8 mouse cellular contexts compared by ENCODE assay signal in the genomic region with DNA sequence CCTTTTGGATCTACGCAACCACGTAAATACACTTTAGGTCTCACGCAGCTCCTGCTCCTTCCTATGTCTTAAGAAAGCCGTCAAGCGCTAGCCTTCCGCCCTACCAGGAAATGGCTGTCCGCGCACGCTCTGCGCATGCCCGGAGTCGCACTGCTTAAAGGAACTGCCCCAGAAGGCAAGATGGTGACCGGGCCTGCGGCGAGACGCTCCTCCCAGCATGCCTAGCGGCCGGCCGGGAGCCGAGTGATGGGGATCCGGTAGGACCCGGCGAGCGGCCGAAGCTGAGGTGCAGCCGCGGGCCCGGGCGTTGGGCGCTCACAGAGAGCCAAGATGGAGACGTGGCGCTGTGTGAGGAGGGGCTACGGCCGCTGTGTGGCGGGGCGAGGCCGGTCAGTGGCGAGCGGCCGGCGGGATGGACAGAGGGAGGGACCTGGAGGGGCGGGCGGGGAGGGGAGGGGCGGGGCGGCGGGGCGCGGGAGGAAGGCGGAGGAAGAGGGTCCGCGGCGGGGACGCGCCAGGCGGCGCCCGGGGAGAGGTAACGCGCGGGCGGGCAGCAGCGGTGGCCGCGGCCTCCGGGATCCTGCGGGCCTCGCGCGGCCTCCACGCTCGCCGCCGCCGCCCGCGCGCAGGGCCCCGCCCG. TPM values are rescaled to one million over a fixed set of nuclear protein-coding genes. Genes with fewer than 3 reads are reported as not detected.
DNase-seq lines count a peak whose midpoint lies in the region; ATAC-seq lines count a peak whose summit lies in the region.

No protein-coding gene starts in this region.

- peaks cover 12% of the 10 kb centered on the region for H3K4me1 ChIP-seq in hindbrain, embryonic 16.5 days (ENCODE audit: control insufficient read depth, insufficient read depth, low read depth, low read length)

- peak; percentile 91 for DNase-seq in WW6 (ENCODE audit: low read depth, low spot score)
- DNase-seq in cerebellum, postnatal 4 days (ENCODE audit: low spot score in 2 of 2): peak; percentile 87 to 95
- peak; percentile 97 for DNase-seq in gastrocnemius, adult 18-20 months (ENCODE audit: low spot score)
- peak; percentile 98 for DNase-seq in left cerebral cortex, adult 18-20 months (ENCODE audit: low spot score in 2 of 2)
- peak; percentile 99 for DNase-seq in right cerebral cortex, adult 18-20 months
- DNase-seq in urinary bladder, postnatal 10 days (ENCODE audit: low spot score): peak; percentile 90

- WGBS in hindbrain, embryonic 16.5 days: under 1% methylated on average over 48 of the region's 79 CpGs
- WGBS in macrophage (ENCODE audit: missing documents): under 1% methylated on average over 48 of the region's 79 CpGs

- H3K4me2 ChIP-seq in hindbrain, embryonic 16.5 days (ENCODE audit: low read length): peak overlapping the region; percentile 75

- H3K27me3 ChIP-seq in hindbrain, embryonic 16.5 days (replicated peaks; ENCODE audit: control insufficient read depth, insufficient read depth, low read length): no peaks in the 10 kb centered on the region

- H3K9me3 ChIP-seq in hindbrain, embryonic 16.5 days (ENCODE audit: control insufficient read depth, low read length): no peaks in the 10 kb centered on the region

- H3K4me3 ChIP-seq in hindbrain, embryonic 16.5 days (ENCODE audit: low read length): peak overlapping the region; percentile 73
- H3K4me3 ChIP-seq in macrophage (ENCODE audit: inconsistent target): peak overlapping the region; percentile 78

- peak overlapping the region; percentile 93 for H3K9ac ChIP-seq in hindbrain, embryonic 16.5 days (ENCODE audit: low read depth, low read length)

- peaks cover 35% of the 10 kb centered on the region for H3K79me2 ChIP-seq in macrophage (ENCODE audit: inconsistent target)

- no peaks in the 10 kb centered on the region for H3K36me3 ChIP-seq in hindbrain, embryonic 16.5 days (ENCODE audit: control insufficient read depth, insufficient read depth, low read length)
- H3K36me3 ChIP-seq in macrophage (ENCODE audit: inconsistent target): no peaks in the 10 kb centered on the region; the same call in 1 of the 2 replicates

- H3K27ac ChIP-seq in hindbrain, embryonic 16.5 days (ENCODE audit: low read depth, low read length): peak overlapping the region; percentile 99
- peak overlapping the region; percentile 82 for H3K27ac ChIP-seq in macrophage

- peak; percentile 98 for ATAC-seq in hindbrain, embryonic 16.5 days

RNA-seq across cellular contexts. Expression of gene Angel2, which starts 3.6 kb away (rescaled TPM):
- total RNA-seq in gastrocnemius, adult 18-20 months (2021): 10 to 100 TPM; 26.4 to 30.1 TPM
- polyA plus RNA-seq in hindbrain, embryonic 16.5 days (2015; fragmentation: Nextera tagmentation; extraction: Ambion mirVana): 41.4 and 41.8 TPM in 2 replicates
- total RNA-seq in left cerebral cortex, adult 18-20 months (2021): 10 to 100 TPM; 56.2 to 56.7 TPM
- 100 to 1,000 TPM in 4 of 26 experiments, 10 to 100 TPM in 22; 16.1 to 110 (median 60.7) TPM for total RNA-seq in macrophage (2018; cell fraction: chromatin; rRNA removed)
- 10 to 100 TPM; 14.2 to 31.1 (median 23.5) TPM for total RNA-seq in macrophage (2018; cell fraction: cytosol; rRNA removed)
- total RNA-seq in macrophage (2018; cell fraction: nucleus; rRNA removed): 100 to 1,000 TPM in 1 of 26 experiments, 10 to 100 TPM in 25; 25.0 to 115 (median 45.5) TPM
- 22.8 to 32.8 TPM (median 31.0 TPM) in 3 replicates for polyA plus RNA-seq in macrophage (2018)

RNA-seq across cellular contexts. Expression of gene Rps6kc1, which starts 16.9 kb away (rescaled TPM):
- 10 to 100 TPM; 18.2 to 18.7 TPM for total RNA-seq in gastrocnemius, adult 18-20 months (2021)
- polyA plus RNA-seq in hindbrain, embryonic 16.5 days (2015; fragmentation: Nextera tagmentation; extraction: Ambion mirVana): 28.4 and 33.9 TPM in 2 replicates
- total RNA-seq in left cerebral cortex, adult 18-20 months (2021): 100 to 1,000 TPM; 138 to 147 TPM
- 100 to 1,000 TPM in 16 of 26 experiments, 10 to 100 TPM in 10; 54.9 to 228 (median 116) TPM for total RNA-seq in macrophage (2018; cell fraction: chromatin; rRNA removed)
- total RNA-seq in macrophage (2018; cell fraction: cytosol; rRNA removed): 10 to 100 TPM; 11.8 to 31.5 (median 22.7) TPM
- total RNA-seq in macrophage (2018; cell fraction: nucleus; rRNA removed): 100 to 1,000 TPM in 1 of 26 experiments, 10 to 100 TPM in 25; 23.2 to 116 (median 53.3) TPM
- polyA plus RNA-seq in macrophage (2018): 16.6 to 20.5 TPM (median 19.7 TPM) in 3 replicates

RNA-seq across cellular contexts. Expression of gene Vash2, which starts 50.6 kb away (rescaled TPM):
- total RNA-seq in gastrocnemius, adult 18-20 months (2021): under 1 TPM; 0.25 to 0.71 TPM
- 76.5 and 84.2 TPM in 2 replicates for polyA plus RNA-seq in hindbrain, embryonic 16.5 days (2015; fragmentation: Nextera tagmentation; extraction: Ambion mirVana)
- total RNA-seq in left cerebral cortex, adult 18-20 months (2021): 1 to 10 TPM; 1.8 to 2.9 TPM
- 1 to 10 TPM in 11 of 26 experiments, under 1 TPM in 14, not detected in 1; 0.15 to 7.6 (median 0.91) TPM for total RNA-seq in macrophage (2018; cell fraction: chromatin; rRNA removed)
- total RNA-seq in macrophage (2018; cell fraction: cytosol; rRNA removed): 1 to 10 TPM in 12 of 26 experiments, under 1 TPM in 14; 0.38 to 3.7 (median 0.87) TPM
- total RNA-seq in macrophage (2018; cell fraction: nucleus; rRNA removed): 1 to 10 TPM in 12 of 26 experiments, under 1 TPM in 14; 0.14 to 6.1 (median 0.99) TPM
- polyA plus RNA-seq in macrophage (2018): 1.9 to 3.0 TPM (median 2.0 TPM) in 3 replicates

Comparison
In these comparisons a context has a peak if more than half of its experiments do, and no peak if none do; other contexts are left out.
1. Peak in every context shown above with its lines: DNase-seq, ATAC-seq, H3K4me3 ChIP-seq and H3K27ac ChIP-seq.
2. RNA of gene Rps6kc1, which starts 16.9 kb away (total RNA-seq): 138 to 147 TPM in left cerebral cortex, adult 18-20 months; 18.2 to 18.7 TPM in gastrocnemius, adult 18-20 months; every median in the first group is over 4 times any median in the second.